Mouse (Mus musculus): Measurements from ENCODE around the gene Tmem97.
A peak's percentile ranks its signal among the peaks of the same experiment; 100 is the strongest.

The Tmem97 gene

DNA sequence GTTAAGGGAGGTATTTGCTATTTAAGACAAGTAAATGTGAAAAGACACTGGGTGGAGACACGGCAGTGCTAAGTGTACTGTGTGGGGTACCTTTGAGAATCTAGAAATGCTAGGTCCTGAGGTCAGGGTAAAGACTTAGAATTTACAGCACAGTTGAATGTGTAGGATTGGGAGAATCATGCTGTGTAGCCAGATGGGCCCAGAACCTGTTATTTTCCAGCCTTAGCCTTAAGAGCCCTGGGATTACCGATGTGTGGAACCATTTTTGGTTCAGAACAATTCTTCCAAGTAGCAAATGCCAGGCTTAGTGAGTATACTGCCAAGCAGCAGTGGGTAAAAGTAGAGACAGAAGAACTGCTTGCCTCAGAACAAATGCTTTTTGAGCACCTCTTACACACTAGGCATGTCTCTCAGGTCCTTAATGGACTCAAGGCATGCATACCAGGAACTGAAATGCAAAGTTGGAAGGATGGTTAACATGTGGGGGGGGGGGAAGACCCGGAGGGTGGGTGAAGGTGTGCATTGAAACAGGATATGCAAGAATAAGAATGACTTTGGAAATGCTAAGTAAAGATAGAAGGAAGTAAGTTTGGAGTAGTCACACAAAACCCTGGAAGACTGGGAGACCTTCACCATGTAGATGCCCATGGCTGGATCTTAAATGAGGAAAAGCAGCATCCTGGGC is 37.3 kb downstream of the Tmem97 start:
- DNase-seq (ENCODE audit: low read depth, low spot score): no peak

DNA sequence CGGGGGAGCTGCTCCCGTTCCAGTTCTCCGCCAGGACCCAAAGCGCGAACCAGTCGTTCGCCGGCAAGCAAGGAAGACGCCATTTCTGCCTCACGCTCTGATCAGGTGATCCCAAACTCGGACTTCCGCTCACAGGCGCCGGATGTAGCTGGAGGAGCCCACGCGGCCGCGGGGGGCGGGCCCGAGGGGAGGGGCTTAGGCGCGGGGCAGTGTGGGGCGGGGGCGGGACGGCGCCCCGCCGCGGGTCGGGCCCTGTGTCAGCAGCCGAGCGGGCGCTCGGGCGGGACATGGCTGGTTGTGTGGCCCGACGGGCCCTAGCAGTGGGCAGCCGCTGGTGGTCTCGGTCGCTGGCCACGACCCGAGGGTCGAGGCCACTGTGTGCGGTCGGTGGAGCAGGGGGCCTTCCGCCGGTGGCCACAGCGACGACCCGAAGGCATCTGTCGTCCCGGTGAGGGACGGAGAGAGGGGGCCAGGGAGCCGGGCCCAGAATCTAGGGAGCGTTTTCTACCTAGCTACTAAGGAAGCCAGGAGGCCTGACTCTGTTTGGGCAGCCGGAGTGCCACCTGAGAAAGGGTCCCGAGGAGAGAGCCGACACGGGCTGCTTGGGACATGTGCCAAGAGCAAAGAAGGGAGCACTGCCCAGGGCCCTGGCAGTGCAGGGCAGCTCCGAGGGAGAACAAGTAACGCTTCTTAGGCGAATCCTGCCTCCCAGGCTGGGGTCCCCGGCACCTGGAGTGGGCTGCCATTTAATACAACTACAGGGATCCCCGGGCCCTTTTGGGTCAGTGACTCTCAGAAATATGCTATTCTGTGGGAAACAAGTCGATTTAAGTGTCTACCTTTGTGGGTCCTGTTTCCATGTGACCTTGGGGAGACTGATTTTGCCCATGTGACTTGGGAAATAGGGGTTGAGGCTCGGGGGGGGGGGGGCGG is 38.3 kb downstream of the Tmem97 start, which contains the start of the genes Tmem199 and Poldip2:
Gene Tmem199, minus strand, starts transcription at position 148 of the 933 bp plus-strand sequence.
Gene Poldip2, plus strand, starts transcription at position 169 of the 933 bp plus-strand sequence.
- peak; percentile 88 for DNase-seq (ENCODE audit: low read depth, low spot score)

DNA sequence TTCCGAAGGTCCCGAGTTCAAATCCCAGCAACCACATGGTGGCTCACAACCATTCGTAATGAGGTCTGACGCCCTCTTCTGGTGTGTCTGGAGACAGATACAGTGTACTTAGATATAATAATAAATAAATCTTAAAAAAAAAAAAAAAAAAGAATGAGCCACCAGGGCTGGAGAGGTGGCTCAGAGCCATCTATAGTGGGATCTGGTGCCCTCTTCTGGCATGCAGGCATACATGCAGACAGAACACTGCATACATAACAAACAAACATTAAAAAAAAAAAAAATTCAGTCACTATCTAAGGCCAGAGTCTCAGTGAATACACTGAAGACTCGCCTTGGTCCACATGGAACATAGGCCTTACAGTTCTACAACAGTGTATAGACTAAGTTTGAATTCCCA is 41.4 kb downstream of the Tmem97 start:
- DNase-seq (ENCODE audit: low read depth, low spot score): no peak

DNA sequence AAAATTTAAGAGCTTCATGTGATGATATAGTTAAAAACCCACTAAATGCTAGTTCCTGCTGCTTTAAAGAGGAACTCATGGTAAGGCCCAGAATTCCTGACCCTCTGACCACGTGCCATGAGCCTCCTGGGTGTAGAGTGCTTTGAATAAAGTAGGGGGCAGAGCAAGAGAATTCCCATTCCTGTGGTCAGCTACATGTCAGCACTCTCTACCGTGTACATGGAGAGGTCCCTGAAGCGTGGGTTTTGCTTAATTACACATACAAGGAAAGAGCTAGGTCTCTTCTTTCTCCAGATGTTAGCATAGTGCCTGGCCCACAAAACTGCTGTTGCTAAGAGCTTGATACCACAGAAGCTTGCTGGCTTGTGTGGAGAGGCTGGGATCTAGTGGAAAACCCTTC is 45.1 kb downstream of the Tmem97 start:
- DNase-seq (ENCODE audit: low read depth, low spot score): no peak

DNA sequence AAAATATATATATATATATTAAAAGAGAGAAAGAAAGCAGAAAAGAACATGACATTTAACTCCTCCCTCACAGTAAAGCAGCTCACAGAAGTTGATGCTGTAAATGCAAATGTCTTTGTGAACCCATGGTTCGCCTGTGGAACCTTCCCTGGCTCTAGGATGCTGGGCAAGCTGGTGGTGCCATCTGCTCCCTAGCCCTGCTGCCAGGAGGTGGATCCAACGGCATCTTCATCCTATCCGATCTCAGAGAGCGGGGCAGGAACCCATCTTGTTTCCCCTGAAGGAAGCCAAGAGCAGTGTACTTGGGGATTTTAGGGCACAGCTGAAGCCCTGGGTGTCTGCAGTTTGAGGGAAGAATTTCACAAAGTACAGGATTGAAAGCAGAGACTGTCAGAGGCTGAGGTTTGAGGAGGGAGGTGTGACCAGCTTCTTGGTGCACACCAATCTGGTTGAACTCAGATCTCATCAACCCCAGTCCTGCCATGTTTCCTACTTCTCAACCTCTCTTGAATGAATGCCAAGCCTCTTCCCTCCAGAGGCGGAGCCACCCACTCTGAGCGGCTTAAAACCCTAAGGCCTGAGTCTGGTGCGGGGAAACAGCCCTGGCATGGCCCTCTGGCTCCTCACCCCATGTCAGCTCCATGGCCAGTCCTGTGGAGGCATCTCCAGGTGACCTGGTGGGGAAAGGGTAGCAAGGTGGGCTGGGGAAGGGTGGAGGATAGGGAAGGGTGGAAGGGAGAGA is 47.5 kb downstream of the Tmem97 start, which contains the start of gene Sebox:
Gene Sebox, plus strand, starts transcription at position 539 of the 742 bp plus-strand sequence.
- no peak for DNase-seq (ENCODE audit: low read depth, low spot score)

DNA sequence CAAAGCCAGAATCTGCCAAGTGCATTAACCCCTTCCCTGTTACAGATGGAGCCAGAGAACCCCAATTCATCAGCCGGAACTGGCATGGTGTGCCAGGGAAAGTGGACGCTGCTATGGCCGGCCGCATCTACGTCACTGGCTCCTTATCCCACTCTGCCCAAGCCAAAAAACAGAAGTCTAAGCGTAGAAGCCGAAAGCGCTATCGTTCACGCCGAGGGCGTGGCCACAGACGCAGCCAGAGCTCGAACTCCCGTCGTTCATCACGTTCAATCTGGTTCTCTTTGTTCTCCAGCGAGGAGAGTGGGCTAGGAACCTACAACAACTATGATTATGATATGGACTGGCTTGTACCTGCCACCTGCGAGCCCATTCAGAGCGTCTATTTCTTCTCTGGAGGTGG is 49.0 kb downstream of the Tmem97 start:
- no peak for DNase-seq (ENCODE audit: low read depth, low spot score)

- no peak for DNase-seq (ENCODE audit: low read depth, low spot score)
These were observed 49.9 kb downstream of the Tmem97 start for GRCm38 (mm10) chr11:78500623-78501202.

DNA sequence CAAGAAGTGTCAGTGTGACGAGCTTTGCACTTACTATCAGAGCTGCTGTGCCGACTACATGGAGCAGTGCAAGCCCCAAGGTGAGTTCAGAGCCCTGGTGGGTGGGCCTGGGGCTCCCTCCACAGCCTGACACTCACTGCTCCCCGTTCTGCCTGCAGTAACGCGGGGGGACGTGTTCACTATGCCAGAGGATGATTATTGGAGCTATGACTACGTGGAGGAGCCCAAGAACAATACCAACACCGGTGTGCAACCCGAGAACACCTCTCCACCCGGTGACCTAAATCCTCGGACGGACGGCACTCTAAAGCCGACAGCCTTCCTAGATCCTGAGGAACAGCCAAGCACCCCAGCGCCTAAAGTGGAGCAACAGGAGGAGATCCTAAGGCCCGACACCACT is 51.0 kb downstream of the Tmem97 start:
- peak; percentile 47 for DNase-seq (ENCODE audit: low read depth, low spot score)

DNA sequence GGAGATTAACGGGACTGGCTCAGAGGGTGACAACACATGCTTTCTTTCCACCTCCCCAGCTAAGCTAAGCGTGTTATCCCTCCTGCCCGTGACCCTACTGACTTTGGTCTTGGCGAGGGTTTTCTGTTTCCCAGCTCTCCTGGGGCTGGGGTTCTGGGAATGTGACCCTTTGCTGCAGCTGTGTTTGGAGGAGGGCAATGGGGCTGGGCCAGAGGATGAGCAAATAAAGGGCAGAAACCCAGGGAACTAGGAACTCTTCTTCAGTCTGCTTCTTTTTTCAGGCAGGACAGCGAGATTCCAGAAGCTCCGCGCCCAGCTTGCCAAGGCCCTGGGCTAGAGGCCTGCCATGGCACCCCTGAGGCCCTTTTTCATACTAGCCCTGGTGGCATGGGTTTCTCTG is 51.6 kb downstream of the Tmem97 start, which contains the start of gene Vtn:
Gene Vtn, plus strand, starts transcription at position 88 of the 400 bp plus-strand sequence.
- DNase-seq (ENCODE audit: low read depth, low spot score): peak; percentile 84

- peak; percentile 94 for DNase-seq (ENCODE audit: low read depth, low spot score)
These were observed 52.7 kb downstream of the Tmem97 start, which contains the start of gene Sarm1 for GRCm38 (mm10) chr11:78497544-78498522. Gene Sarm1 (minus strand): TSS chr11:78497754.

DNA sequence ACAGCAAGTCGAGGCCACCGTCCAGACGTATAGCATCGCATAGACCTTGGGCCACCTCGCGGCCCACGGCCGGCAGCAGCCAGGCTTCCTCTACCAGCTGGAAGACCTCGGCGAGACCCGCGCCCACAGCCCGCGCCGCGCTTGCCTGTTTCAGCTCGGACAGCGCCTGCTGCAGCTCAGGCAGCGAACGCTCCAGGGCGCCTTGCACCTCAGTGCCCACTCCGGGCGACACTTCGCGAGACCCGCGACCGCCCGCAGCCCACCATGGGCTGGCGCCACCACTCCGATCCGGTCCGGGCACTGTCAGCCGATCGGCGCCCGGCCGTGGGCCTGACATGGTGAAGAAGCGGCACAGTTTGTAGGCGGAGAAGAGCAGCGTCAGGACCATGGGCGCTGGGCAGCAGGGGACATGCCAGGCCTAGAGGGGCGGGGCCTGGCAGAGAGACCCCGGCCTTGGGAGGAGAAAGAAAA is 53.5 kb downstream of the Tmem97 start:
- no peak for DNase-seq (ENCODE audit: low read depth, low spot score)

DNA sequence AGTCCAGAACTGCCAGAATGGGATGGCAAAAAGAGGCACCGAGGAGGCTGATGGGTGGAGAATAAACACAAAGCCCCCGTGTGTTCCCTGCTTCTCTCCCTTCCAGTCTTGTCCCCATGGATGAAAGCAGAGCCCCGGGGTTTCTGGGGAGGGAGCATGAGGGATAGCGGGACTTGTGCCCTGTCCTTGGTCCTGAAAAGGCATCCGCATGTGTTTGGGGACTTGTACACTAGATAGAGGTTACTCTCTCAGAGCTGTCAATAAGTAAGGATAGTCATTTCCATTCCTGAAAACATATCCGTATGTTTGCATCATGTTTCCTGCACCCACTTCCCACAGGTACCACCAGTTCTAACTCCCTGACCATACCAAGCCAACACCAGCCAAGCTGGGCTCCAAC is 54.7 kb downstream of the Tmem97 start:
- DNase-seq (ENCODE audit: low read depth, low spot score): no peak
